Mouse (Mus musculus): Measurements from ENCODE around the gene Efna2. TPM values are rescaled to one million over a fixed set of nuclear protein-coding genes. Genes with fewer than 3 reads are reported as not detected.
"Not testable (repeated sequence)": the region's sequence is repeated elsewhere in the genome, so short reads cannot be mapped to it uniquely, and the experiment has no call there.

Gene Efna2
- total RNA-seq, 2 experiments from 2014 or later: 1.1 to 1.4 TPM

DNA sequence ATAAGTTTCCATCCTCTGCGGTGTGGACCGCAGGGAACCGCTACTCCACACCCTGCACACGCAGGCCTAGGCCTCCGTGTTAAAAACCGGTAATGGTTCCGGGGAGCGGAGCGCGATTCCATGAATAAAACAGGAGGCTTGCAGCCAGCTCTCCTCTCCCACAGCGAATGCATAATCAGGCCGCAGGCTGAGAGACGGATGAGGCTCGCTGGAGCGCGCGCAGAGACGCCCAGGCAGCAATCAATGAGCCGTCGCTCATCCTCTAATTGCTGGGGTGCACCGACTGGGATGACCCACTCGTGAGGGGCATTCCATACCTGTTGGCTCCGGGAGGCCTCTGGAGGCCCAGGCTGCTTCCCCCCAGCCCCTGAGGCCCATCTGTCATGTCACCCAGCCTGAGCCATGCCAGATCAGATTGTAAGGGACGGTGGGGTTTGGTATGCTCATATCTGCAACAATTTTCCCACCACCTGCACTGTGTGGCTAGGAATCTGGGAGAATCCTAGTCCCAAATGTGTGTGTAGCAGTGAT is 29.6 kb downstream of the Efna2 start:
- DNase-seq: no peak
- intact Hi-C loops (cut with DNase I): no loop called here

DNA sequence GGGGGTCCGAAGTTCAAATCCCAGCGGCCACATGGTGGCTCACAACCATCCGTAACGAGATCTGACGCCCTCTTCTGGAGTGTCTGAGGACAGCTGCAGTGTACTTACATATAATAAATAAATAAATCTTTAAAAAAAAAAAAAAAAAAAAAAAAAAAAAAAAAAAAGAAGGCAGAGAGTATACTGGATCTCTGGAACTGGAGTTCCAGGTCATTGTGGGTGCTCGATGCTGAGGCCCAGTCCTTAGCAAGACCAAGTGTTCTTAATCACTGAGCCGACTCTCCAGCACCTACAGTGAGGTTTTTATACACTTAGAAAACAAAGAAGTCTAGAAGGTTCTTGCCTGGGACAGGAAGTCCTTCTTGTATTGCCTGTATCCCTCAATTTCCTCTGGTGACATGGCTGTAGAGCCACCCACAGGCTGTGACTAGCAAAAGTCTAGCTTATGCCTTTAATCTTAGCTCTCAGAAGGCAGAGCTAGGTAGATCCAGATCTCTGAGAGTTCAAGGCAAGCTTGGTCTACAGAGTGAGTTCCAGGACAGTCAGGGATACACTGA is 32.3 kb downstream of the Efna2 start:
- intact Hi-C loops (cut with DNase I); DNase-seq: not testable (repeated sequence)

DNA sequence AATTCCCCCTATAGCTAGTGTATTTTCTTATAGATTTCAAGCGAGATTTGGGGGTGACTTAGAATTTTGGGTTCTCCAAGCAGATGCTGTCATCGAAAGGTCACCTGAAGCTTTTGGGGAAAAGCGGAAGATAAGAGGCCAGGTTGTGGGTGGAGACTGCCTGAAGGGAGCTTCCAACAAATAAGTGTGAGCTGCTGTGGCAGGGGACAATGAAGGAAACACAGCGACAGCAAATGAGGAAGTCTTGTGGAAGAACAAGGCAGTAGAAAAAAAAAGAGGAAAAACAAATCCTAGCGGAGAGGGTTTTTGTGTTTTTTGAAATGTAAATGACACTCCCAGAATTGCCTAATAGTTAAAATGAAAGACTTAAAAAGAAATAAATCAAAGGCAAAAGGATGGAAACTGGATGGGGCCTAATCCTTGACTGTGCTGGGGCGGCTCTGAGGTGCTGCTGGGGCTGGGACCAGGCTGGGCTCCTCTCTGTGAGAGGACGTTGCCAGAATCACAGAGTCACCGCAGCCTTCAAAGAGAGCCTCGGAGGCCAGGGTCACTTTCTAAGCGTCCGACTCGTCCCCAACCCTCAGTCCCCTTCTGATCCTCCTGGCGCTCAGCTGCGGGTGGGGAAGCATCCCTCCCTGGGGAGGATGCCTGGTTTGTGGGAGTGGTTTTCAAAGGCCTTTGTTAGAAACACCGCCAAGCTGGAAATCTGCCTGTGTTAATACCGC is 35.9 kb downstream of the Efna2 start:
- no peak for DNase-seq
- intact Hi-C loops (cut with DNase I): no loop called here

DNA sequence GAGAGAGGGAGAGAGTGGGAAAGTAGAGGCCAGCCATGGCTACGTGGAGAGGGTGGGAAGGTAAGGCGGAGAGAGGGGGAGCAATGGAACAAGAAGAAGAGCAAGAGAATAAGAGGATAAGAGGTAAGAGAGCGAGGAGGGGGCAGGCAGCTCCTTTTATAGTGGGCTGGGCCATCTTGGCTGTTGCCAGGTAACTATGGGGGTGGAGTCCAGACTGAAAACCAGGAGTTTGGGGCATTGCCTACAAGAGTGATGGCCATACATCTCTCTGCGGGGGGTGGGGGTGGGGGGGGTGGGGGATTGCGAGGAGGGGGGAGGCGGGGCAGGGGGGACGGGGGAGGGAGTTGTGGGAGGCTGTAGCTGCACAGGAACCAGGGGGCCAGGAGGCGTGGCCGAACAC is 41.4 kb downstream of the Efna2 start:
- DNase-seq: no peak
- intact Hi-C loops (cut with DNase I): no loop called here

DNA sequence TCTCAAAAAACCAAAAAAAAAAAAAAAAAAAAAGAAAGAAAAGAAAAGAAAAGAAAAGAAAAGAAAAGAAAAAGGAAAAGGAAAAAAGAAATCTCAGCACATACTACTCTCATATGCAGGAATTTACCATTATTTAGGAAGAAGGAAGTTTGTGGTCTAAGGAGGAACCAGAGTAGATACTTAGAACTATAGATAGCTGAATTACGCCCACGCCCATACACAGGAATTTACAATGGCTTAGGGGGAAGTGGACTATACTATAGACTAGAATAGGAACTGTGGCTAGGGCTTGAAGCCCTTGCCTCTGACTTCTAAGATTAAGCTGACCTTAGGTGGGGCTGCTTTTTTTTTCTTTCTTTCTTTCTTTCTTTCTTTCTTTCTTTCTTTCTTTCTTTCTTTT is 43.9 kb downstream of the Efna2 start:
- DNase-seq; intact Hi-C loops (cut with DNase I): not testable (repeated sequence)

DNA sequence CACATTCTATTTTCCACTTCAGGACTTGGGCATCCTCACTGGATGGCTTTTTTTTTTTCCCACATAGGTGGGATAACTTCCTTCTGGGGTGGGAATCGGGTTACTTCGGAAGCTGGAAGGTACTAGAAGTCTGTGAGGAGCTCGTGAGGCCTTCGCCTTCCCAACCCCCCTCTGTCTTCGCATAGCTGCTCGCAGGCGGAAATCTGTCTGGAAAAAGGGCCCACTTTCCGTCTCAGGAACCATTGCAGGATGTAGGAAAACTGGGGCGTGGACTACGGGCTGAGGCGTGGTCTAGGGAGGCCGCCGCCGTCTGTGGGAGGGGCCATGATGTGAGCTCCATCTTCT is 46.8 kb downstream of the Efna2 start:
- intact Hi-C loops (cut with DNase I): loop anchor here (2.0 kb wide), 1 partner anchor 23 kb away; the partner anchor contains the start of gene Ndufs7
- DNase-seq: no peak

DNA sequence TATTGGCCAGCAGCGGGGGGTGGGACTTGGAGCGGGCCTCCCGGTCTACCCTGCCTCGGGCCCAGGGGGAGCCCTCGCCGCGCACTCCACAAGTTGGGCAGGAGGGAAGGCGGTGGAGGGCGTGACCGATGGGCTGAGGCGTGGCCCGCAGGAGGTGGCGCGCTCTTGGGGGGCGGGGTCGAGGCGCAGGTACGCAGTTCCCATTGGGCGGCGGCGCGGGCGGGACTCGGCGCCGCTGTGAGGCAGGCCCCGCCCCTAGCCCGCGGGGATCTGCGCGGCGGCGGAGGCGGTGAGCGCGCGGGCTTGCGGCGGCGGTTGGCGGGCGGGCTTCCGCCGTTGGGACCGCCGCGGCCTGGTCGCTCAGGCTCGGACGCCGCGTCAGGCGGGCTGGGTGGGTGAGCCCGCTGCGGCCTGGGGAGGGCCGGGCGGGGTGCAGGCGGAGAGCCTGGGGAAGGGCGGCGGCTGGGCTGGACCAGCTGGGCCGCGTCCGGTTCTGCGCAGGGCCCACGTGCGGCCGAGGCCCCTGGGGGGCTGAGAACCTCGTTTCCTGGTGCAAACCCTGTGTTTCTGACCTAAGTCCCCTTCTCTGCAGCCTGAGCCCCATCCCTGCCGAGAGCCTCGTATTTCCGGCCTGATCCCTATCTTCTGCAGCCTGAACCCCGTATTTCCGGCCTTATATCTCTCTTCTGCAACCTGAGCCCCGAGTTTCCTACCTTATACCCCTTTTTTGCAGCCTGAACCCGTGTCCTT is 47.3 kb downstream of the Efna2 start, which contains the start of gene Mum1:
Gene Mum1, plus strand, starts transcription at position 19 of the 750 bp plus-strand sequence.
- intact Hi-C loops (cut with DNase I): loop anchor here (2.0 kb wide), 1 partner anchor 22 kb away; the partner anchor contains the start of gene Ndufs7
- peak; percentile 99 for DNase-seq

DNA sequence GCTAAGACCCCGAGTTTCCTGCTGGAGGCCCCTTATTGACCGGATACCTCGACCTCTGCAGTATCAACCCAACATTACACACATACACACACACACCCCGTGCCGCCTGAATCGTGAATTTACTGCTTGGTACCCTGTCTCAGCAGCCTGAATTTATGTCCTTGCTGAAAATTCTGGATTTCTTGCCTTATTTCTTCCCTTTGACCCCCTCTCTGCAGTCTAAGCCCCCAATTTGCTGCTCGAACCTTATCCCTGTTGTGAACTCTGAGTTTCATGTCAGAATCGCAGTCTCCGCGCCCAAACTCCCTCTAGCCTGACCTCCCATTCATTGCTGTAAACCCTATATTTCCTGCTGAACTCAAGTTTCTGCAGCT is 47.9 kb downstream of the Efna2 start:
- intact Hi-C loops (cut with DNase I): loop anchor here (2.0 kb wide), 1 partner anchor 22 kb away; the partner anchor contains the start of gene Ndufs7
- DNase-seq: no peak

DNA sequence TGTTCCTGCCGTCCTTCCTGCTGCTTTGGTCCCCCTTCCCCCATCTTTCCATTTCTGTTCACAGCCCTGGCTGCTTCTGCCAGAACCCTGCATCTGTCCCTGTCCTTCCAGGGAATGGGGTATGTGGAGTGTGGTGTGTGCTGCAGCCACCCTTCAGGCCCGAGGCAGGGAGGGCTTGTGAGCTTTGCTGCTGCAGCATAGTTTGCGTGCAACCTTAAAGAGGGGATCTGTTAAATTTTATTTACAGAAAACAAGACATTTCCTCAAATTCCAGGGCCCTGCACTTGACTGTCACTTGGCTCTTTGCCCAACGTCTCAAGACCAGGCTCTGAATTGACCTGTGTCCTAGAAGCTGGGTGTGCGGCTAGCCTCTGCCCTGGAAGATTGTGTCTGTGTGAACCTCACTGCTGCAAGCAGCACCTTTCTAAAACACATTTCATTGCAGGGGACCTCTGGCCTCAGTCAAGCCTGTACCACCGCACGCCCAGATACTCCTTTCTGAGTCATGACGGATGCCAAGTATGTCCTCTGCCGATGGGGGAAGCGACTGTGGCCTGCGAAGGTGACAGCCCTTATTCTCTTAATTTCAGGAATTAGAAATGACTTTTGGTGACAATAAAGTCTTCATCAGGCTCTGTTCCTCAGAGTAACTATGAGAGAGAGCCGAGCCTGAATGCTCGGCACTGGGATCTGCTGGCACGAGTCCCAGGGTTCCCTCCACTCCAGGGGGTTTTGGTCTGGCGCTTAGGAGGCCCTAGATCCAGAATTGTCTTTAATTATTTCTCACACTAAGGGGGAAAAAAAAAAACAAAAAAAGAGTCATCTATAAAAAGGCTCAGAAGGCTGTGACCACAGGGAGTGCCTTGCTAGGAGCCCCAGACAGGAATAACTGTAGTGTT is 48.8 kb downstream of the Efna2 start:
- no peak for DNase-seq
- intact Hi-C loops (cut with DNase I): loop anchor here (2.0 kb wide), 1 partner anchor 21 kb away; the partner anchor contains the start of gene Ndufs7

DNA sequence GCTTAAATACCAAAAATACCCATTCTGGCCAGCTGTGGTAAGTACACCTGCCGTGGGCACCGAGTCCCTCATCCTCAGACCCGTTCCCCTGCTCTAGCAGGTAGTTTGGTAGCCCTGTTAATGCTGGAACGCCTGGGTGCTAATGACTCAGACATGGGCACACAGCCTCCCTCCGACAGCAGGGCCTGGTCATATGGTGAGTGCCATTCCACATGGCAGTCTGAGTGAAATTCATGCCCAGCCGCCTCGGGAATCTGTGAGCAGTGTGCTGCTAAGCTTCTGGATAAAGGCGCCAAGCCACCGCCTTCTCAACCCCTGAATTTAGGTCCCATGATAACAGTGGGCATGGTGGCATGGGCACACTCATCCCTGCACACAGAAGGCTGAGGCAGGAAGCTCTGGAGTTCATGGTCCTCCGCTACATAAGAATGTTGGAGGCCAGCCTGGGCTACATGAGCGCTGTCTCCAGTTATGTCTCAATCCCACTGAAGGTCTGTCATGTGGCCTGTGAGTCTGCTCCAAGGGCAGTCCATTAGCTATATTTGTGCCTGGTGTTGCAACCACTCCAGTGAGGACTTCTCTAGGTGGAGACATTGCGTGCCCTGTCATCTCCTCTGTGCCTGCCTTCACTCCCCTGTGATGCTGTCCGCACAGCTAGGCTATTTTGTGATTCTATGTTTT is 57.0 kb downstream of the Efna2 start:
- no peak for DNase-seq
- intact Hi-C loops (cut with DNase I): no loop called here

DNA sequence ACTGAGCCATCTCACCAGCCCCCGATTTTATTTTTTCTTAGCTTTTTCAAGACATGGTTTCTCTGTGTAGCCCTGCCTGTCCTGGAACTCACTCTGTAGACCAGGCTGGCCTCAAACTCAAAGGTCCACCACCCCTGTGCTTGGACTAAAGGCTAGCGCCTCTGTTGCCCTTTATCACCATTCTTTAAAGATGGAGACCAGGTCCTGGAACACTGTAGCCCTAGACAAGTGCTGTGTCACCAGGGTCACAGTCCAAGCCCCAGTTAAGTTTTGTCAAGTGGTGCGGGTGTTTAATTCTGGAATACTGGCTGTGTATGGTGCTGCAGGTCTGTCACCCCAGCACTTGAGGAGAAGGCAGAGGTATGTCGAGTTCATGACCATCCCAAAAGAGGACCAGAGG is 57.7 kb downstream of the Efna2 start:
- intact Hi-C loops (cut with DNase I): no loop called here
- DNase-seq: no peak

DNA sequence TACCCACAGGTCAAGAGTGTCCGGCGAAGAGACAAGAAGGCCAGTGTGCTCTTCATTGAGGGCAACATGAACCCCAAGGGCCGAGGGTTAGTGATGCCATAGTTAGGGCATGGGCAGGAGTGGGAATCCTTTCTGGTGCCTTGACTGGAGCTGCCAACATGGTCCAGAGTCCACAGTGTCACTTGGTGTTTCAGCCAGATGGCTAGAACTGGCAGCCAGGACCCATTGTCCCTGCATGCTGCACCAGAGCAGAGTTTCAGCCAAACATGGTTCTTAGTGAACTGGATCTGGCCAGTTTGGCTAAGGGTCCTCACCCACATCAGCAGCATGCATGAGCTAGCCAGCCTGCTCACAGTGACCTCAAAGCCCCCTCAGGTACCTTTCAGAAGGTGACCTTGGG is 59.0 kb downstream of the Efna2 start:
- intact Hi-C loops (cut with DNase I): no loop called here
- no peak for DNase-seq

Other genes starting within 250 kb of the Efna2 start
- gene Wdr18, start 219.3 kb upstream of the Efna2 start, total RNA-seq (2021): 10 to 100 TPM; 21.7 to 24.0 TPM
- under 1 TPM; 0.10 to 0.19 TPM for gene Grin3b, start 208.8 kb upstream of the Efna2 start, total RNA-seq (2021)
- 100 to 1,000 TPM; 124 to 125 TPM for gene Tmem259, start 195.2 kb upstream of the Efna2 start, total RNA-seq (2021)
- gene Cnn2, start 190.9 kb upstream of the Efna2 start, total RNA-seq (2021): 10 to 100 TPM; 36.2 to 45.9 TPM
- gene Abca7, start 183.0 kb upstream of the Efna2 start, total RNA-seq (2021): 1 to 10 TPM; 7.0 to 8.5 TPM
- 10 to 100 TPM in 1 of 2 experiments, 1 to 10 TPM in 1; 4.9 to 11.3 TPM for gene Arhgap45, start 162.8 kb upstream of the Efna2 start, total RNA-seq (2021)
- gene Polr2e, start 139.7 kb upstream of the Efna2 start, total RNA-seq (2021): 10 to 100 TPM; 68.6 to 73.5 TPM
- gene Gpx4, start 132.3 kb upstream of the Efna2 start, total RNA-seq (2021): 100 to 1,000 TPM; 636 to 681 TPM
- 10 to 100 TPM; 13.5 to 14.0 TPM for gene Sbno2, start 73.9 kb upstream of the Efna2 start, total RNA-seq (2021)
- 100 to 1,000 TPM; 105 to 118 TPM for gene Stk11, start 63.7 kb upstream of the Efna2 start, total RNA-seq (2021)
- 1,000 to 10,000 TPM; 1,168 to 1,183 TPM for gene Atp5d, start 40.9 kb upstream of the Efna2 start, total RNA-seq (2021)
- 1 to 10 TPM; 3.0 to 3.3 TPM for gene Cbarp, start 38.6 kb upstream of the Efna2 start, total RNA-seq (2021)
- gene Midn, start 31.2 kb upstream of the Efna2 start, total RNA-seq (2021): 100 to 1,000 TPM; 158 to 178 TPM
- gene Cirbp, start 13.5 kb upstream of the Efna2 start, total RNA-seq (2021): 10 to 100 TPM; 40.4 to 64.3 TPM
- gene 1600002K03Rik, start 6.5 kb upstream of the Efna2 start, total RNA-seq (2021): 1 to 10 TPM; 3.8 to 4.7 TPM
- 10 to 100 TPM; 17.0 to 21.0 TPM for gene Mum1, start 47.0 kb downstream of the Efna2 start, total RNA-seq (2021)
- 100 to 1,000 TPM; 728 to 743 TPM for gene Ndufs7, start 69.6 kb downstream of the Efna2 start, total RNA-seq (2021)
- 10 to 100 TPM; 11.6 to 14.5 TPM for gene Gamt, start 81.5 kb downstream of the Efna2 start, total RNA-seq (2021)
- gene Dazap1, start 82.0 kb downstream of the Efna2 start, total RNA-seq (2021): 10 to 100 TPM; 68.2 to 76.3 TPM
- 100 to 1,000 TPM; 652 to 716 TPM for gene Rps15, start 113.0 kb downstream of the Efna2 start, total RNA-seq (2021)
- 1 to 10 TPM; 2.3 to 3.6 TPM for gene Apc2, start 116.5 kb downstream of the Efna2 start, total RNA-seq (2021)
- 10 to 100 TPM; 13.3 to 15.0 TPM for gene 2310011J03Rik, start 141.1 kb downstream of the Efna2 start, total RNA-seq (2021)
- 1 to 10 TPM; 1.0 to 1.7 TPM for gene Pcsk4, start 150.0 kb downstream of the Efna2 start, total RNA-seq (2021)
- 1 to 10 TPM; 2.0 to 2.6 TPM for gene Reep6, start 150.5 kb downstream of the Efna2 start, total RNA-seq (2021)
- 10 to 100 TPM; 43.8 to 44.5 TPM for gene Adamtsl5, start 168.9 kb downstream of the Efna2 start, total RNA-seq (2021)
- under 1 TPM; 0.12 to 0.22 TPM for gene Plk5, start 177.0 kb downstream of the Efna2 start, total RNA-seq (2021)
- 10 to 100 TPM; 11.8 to 12.2 TPM for gene Mex3d, start 208.2 kb downstream of the Efna2 start, total RNA-seq (2021)
- 10 to 100 TPM; 78.6 to 84.0 TPM for gene Mbd3, start 220.1 kb downstream of the Efna2 start, total RNA-seq (2021)
- gene Uqcr11, start 227.3 kb downstream of the Efna2 start, total RNA-seq (2021): 1,000 to 10,000 TPM; 1,852 to 1,908 TPM

Data from heart, postnatal 14 days (tissue).